Mouse (Mus musculus): ENCODE results near the gene Sptbn4.

DNA sequence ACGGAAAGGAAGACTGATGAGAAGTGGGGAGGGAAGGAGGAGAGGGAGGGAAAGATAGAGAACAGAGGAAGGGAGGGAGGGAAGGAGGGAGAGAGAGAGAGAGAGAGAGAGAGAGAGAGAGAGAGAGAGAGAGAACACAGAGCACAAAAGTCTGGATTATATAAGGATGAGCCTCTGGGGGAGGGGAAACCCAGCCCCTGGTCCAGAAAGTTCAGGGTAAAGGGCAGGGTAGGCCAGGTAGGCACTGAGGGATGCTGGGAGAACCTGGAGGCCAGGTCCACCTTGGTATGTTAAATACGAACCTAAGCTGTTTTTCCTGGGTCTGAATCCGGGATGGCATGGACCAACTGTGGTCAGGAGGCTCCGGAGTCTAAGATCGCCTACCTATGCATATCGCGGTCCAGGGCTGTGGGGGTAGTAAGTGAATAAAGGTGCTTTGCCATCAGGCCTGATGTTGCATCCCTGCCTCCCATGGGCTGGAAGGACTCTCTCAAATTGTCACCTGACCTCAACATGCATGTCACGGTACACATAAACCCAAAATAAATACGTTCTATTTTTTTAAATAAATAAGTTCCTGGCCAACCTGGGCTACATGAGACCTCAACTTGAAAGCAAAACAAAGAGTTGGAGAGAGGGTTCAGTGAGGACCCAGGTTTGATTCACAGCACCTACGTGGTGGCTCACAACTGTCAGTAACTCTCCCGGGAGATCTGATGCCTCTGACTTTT is 24.1 kb upstream of the Sptbn4 start:
- no peak for TF ChIP-seq CTCF (IDR thresholded peaks at IDR 0.05; ENCODE audit: borderline replicate concordance, extremely low read depth, insufficient read depth, insufficient read length)
- no peak for TF ChIP-seq POLR2A (IDR thresholded peaks at IDR 0.05; ENCODE audit: borderline replicate concordance, extremely low read depth, insufficient read depth, insufficient read length, poor library complexity, severe bottlenecking)

All from brain, embryonic 14.5 days (tissue).